Mouse (Mus musculus): Measurements from ENCODE around the gene Lhfp.

- TF ChIP-seq CTCF (IDR thresholded peaks at IDR 0.05; ENCODE audit: borderline replicate concordance, insufficient read depth, low read length) (no peak), POLR2A (IDR thresholded peaks at IDR 0.05; ENCODE audit: low read depth, low read length) (no peak)
Measured at GRCm38 (mm10) chr3:53119978-53120377, 78.7 kb downstream of the Lhfp start.
